Mouse (Mus musculus): ENCODE results near the gene Ptprd.

DNA sequence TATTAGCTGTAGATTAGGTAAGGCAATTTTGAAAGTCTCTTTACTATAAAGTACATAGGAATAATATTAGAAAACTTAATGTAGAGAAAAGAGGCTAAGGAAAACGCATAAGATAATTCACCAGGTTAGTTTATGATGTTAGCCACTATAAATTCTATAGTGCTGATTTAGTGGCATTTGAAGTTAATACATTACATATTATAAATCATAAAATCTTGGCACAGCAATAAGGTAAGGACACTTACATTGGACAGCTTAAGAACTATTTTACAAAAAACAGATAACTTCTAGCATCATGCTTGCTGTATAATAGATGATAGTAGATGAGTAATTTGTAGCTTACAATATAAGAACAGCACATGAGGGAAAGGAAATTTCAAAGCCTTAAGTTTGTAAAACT is 1322.1 kb downstream of the Ptprd start:
- TF ChIP-seq CTCF (IDR thresholded peaks at IDR 0.05; ENCODE audit: low read depth, low read length) (no peak), GATA2 (IDR thresholded peaks at IDR 0.05; ENCODE audit: borderline replicate concordance, low read depth, low read length) (no peak), POLR2AphosphoS5 (IDR thresholded peaks at IDR 0.05; ENCODE audit: insufficient replicate concordance, low read depth, low read length) (no peak), GATA1 (IDR thresholded peaks at IDR 0.05; ENCODE audit: borderline replicate concordance, low read length) (no peak), TAL1 (conservative IDR thresholded peaks at IDR 0.05; ENCODE audit: low read depth, low read length) (no peak)

Data from G1E (cell line).